Mouse (Mus musculus): ENCODE results near the gene Lin52. TPM values are rescaled to one million over a fixed set of nuclear protein-coding genes. Genes with fewer than 3 reads are reported as not detected.
"Not testable (repeated sequence)": the region's sequence is repeated elsewhere in the genome, so short reads cannot be mapped to it uniquely, and the experiment has no call there.

Lin52 gene
- polyA plus RNA-seq, 1 experiment from 2014 or later, result 29.7 TPM

- H3K4me2 ChIP-seq, result no peak overlapping the region
- H3K4me3 ChIP-seq (replicated peaks), result no peak overlapping the region
- no peaks in the 10 kb centered on the region for H3K9me3 ChIP-seq (replicated peaks)
- no peak for ATAC-seq (ENCODE audit: low FRiP score)
- H3K36me3 ChIP-seq, result no peaks in the 10 kb centered on the region
- no peak overlapping the region for H3K27ac ChIP-seq (replicated peaks)
- 59% methylated on average over 3 of the region's 3 CpGs for WGBS
- peaks cover 6% of the 10 kb centered on the region; the same call in 1 of the 2 replicates for H3K4me1 ChIP-seq
- no peak overlapping the region for H3K9ac ChIP-seq (replicated peaks)
- H3K27me3 ChIP-seq (replicated peaks), result peaks cover 13% of the 10 kb centered on the region
Observed at GRCm38 (mm10) chr12:84523728-84524127, 72.5 kb downstream of the Lin52 start.

GRCm38 (mm10) chr12:84524147-84525050 is 73.2 kb downstream of the Lin52 start:
- ATAC-seq (ENCODE audit: low FRiP score), result no peak
- H3K9me3 ChIP-seq (replicated peaks), result no peaks in the 10 kb centered on the region
- no peak overlapping the region for H3K4me2 ChIP-seq
- peaks cover 8% of the 10 kb centered on the region; the same call in 1 of the 2 replicates for H3K4me1 ChIP-seq
- H3K36me3 ChIP-seq, result no peaks in the 10 kb centered on the region
- H3K27ac ChIP-seq (replicated peaks), result no peak overlapping the region
- H3K27me3 ChIP-seq (replicated peaks), result peaks cover 18% of the 10 kb centered on the region
- H3K4me3 ChIP-seq (replicated peaks), result no peak overlapping the region
- WGBS, result 62% methylated on average over 11 of the region's 11 CpGs
- H3K9ac ChIP-seq (replicated peaks), result no peak overlapping the region

DNA sequence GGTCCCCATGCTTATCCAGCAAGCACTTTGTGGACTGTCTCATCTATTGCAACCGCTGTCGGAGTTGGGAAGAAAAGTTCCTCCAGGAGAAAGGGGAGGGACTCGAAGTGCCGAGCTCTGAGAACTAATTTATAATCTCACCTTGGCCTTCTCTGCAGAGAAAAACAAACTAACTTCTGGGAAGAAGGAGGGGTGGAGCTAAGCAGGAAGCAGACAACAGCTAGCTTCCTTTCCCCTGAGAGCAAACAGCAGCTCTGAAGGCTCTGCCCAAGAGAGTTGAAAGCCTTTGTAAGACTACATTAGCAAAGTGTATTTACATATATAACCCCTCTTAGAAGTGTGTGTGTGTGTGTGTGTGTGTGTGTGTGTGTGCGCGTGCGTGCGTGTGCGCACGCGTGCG is 74.2 kb downstream of the Lin52 start:
- H3K36me3 ChIP-seq, result no peaks in the 10 kb centered on the region; the same call in 1 of the 2 replicates
- H3K4me2 ChIP-seq, result no peak overlapping the region
- ATAC-seq (ENCODE audit: low FRiP score), result no peak
- H3K27me3 ChIP-seq (replicated peaks), result peaks cover 18% of the 10 kb centered on the region
- peaks cover 8% of the 10 kb centered on the region; the same call in 1 of the 2 replicates for H3K4me1 ChIP-seq
- no peak overlapping the region for H3K4me3 ChIP-seq (replicated peaks)
- H3K9me3 ChIP-seq (replicated peaks), result no peaks in the 10 kb centered on the region
- no peak overlapping the region for H3K9ac ChIP-seq (replicated peaks)
- H3K27ac ChIP-seq (replicated peaks), result no peak overlapping the region
- WGBS, result 84% methylated on average over 12 of the region's 12 CpGs

DNA sequence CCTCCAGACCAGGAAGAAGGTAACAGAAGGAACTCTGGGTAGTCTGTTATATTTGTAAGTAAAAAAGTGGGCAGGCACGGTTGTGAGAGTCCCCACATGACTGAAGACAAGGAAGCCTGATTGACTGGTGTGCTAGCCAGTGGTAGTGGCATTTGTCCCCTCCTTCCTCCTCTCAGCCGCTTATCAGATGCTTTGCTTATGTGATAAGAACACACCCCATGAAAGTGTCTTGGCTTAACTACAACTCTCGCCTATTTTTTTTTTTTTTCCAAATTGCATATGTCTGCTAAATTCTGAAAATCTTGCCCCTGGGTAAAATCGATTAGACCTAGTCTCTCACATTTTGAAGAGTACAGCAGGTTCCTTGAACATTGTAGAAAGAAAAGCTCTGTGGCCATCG is 79.2 kb downstream of the Lin52 start:
- Histone ChIP-seq H3K4me2 (no peak overlapping the region), H3K27me3 (replicated peaks) (peaks cover 30% of the 10 kb centered on the region), H3K27ac (replicated peaks) (no peak overlapping the region), H3K4me3 (replicated peaks) (no peak overlapping the region), H3K9me3 (replicated peaks) (no peaks in the 10 kb centered on the region), H3K36me3 (no peaks in the 10 kb centered on the region; the same call in 1 of the 2 replicates), H3K4me1 (peaks cover 27% of the 10 kb centered on the region), H3K9ac (replicated peaks) (no peak overlapping the region)
- ATAC-seq (ENCODE audit: low FRiP score), result no peak
- 95% methylated on average over 5 of the region's 5 CpGs for WGBS

DNA sequence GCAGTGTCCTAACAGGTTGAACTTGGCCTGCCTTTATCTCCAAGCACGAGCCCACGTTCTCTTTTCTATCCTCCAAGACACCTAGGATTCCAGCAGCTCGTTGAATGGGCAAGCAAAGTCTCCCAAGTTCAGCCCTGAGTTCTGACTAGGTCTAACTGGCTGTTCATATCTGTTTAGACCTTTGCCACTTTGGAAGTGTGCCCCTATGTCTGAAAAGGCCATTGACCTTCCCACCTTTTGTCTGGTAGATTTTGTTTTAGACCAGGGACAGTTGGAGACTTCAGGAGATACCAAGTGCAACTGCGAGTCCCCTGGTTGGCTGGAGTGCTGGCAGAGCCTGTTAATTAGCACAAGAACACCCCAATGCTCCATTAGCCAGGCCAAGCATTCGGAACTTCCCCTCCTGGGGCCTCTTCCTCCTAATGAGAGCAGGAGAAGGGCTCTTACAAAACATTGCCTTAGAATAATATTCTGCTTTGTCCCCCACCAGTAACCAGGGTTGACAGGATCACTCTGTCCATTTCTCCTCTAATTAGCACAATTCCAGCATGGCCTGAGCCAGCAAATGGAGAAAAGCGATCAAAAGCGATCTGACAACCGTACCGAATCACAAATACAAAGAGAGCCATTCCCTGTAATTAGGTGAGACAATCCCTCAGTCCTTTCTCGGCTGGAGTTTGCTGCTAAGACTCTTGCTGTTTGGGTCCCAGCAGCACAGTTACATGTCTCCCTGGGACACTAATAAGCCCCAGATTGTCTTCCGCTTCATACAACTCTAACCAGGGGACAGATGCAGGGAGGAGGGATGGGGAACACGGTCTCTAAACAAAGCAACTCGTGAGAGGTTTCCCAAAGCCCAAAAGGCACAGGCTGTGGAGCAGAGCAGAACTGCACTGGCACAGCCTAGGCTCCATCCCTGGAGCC is 80.9 kb downstream of the Lin52 start:
- Histone ChIP-seq H3K9me3 (replicated peaks) (no peaks in the 10 kb centered on the region), H3K36me3 (no peaks in the 10 kb centered on the region; the same call in 1 of the 2 replicates), H3K27ac (replicated peaks) (no peak overlapping the region), H3K4me2 (no peak overlapping the region), H3K9ac (replicated peaks) (no peak overlapping the region), H3K4me3 (replicated peaks) (no peak overlapping the region), H3K4me1 (peaks cover 22% of the 10 kb centered on the region), H3K27me3 (replicated peaks) (peaks cover 33% of the 10 kb centered on the region)
- ATAC-seq (ENCODE audit: low FRiP score), result peak; percentile 76
- 31% methylated on average over 13 of the region's 13 CpGs for WGBS

GRCm38 (mm10) chr12:84532830-84533199 is 81.6 kb downstream of the Lin52 start:
- H3K4me2 ChIP-seq, result no peak overlapping the region
- ATAC-seq (ENCODE audit: low FRiP score), result no peak
- H3K4me1 ChIP-seq, result peaks cover 22% of the 10 kb centered on the region
- no peak overlapping the region for H3K9ac ChIP-seq (replicated peaks)
- H3K27ac ChIP-seq (replicated peaks), result no peak overlapping the region
- H3K4me3 ChIP-seq (replicated peaks), result no peak overlapping the region
- H3K27me3 ChIP-seq (replicated peaks), result peaks cover 30% of the 10 kb centered on the region
- no peaks in the 10 kb centered on the region; the same call in 1 of the 2 replicates for H3K36me3 ChIP-seq
- no peaks in the 10 kb centered on the region for H3K9me3 ChIP-seq (replicated peaks)
- WGBS, result 70% methylated on average over 8 of the region's 8 CpGs

- Histone ChIP-seq H3K27me3 (replicated peaks) (peaks cover 32% of the 10 kb centered on the region), H3K36me3 (no peaks in the 10 kb centered on the region; the same call in 1 of the 2 replicates), H3K9me3 (replicated peaks) (no peaks in the 10 kb centered on the region), H3K9ac (replicated peaks) (no peak overlapping the region), H3K4me1 (peaks cover 21% of the 10 kb centered on the region), H3K4me3 (replicated peaks) (no peak overlapping the region), H3K27ac (replicated peaks) (no peak overlapping the region), H3K4me2 (no peak overlapping the region)
- 70% methylated on average over 7 of the region's 7 CpGs for WGBS
- no peak for ATAC-seq (ENCODE audit: low FRiP score)
Observed at GRCm38 (mm10) chr12:84533706-84534486, 82.7 kb downstream of the Lin52 start.

DNA sequence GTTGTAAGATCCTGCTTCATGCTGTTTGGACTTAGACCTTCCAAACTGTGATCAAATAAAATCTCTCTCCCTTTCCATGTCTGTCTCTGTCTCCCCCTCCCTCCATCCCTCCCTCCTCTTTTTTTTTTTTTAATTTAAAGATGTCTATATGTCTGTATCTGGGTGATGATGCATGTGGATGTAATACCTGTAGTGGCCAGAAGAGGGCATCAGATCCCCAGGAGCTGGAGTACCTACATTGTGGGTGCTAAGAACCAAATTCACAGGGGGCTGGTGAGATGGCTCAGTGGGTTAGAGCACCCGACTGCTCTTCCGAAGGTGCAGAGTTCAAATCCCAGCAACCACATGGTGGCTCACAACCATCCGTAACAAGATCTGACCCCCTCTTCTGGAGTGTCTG is 88.3 kb downstream of the Lin52 start:
- not testable (repeated sequence) for H3K27ac ChIP-seq (replicated peaks); H3K4me1 ChIP-seq; H3K4me2 ChIP-seq; H3K4me3 ChIP-seq (replicated peaks); ATAC-seq (ENCODE audit: low FRiP score); H3K9ac ChIP-seq (replicated peaks); H3K9me3 ChIP-seq (replicated peaks); H3K36me3 ChIP-seq
- H3K27me3 ChIP-seq (replicated peaks), result peaks cover 30% of the 10 kb centered on the region
- 92% methylated on average over 3 of the region's 3 CpGs for WGBS

DNA sequence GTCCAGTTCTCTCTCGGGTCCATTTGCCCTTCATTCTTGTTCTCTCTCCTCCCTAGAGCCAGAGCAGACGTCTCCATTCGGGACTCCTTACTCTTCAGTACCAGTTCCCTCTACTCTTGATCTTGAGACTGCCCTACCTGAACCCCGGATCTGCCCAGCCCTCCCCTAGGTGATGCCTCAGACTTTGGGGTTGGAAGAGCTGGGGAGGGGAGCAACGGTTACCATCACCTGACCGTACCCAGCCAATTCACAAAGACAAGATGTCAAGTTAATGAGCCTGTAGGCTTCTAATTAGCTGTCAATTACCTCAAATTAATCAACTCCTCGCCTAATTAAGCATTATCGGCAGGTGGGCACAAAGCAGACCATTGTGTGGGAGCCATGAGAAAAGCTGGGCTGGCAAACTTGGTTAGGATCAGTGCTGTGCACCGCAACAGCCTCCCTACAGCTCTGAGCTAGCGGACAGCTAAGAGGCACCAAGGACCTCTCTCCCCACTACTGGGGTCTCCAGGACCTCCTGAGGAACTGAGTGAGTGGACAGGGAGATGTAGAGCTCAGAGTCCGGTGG is 90.3 kb downstream of the Lin52 start:
- Histone ChIP-seq H3K4me1 (no peaks in the 10 kb centered on the region), H3K27me3 (replicated peaks) (peaks cover 14% of the 10 kb centered on the region), H3K4me3 (replicated peaks) (no peak overlapping the region), H3K9ac (replicated peaks) (no peak overlapping the region), H3K9me3 (replicated peaks) (no peaks in the 10 kb centered on the region), H3K4me2 (no peak overlapping the region), H3K27ac (replicated peaks) (no peak overlapping the region), H3K36me3 (no peaks in the 10 kb centered on the region)
- WGBS, result 60% methylated on average over 11 of the region's 11 CpGs
- ATAC-seq (ENCODE audit: low FRiP score), result no peak

DNA sequence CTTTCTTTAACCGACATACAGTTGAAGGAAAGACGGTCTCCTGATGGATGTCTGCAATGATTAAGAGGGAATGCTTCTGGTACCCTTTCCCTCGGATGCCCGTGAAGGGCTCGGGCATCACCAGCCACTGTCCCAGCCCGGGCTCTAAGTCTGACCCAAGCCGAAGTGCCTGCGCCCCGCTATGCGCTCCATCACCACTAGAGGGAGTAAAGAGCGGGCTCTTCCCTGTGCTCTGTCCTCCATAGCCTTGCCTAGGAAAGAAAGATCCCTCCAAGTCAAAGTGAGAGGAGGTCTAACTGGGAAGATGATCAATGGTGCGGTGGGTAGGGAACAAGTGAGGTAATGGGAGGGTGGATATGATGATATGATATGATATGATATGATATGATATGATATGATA is 94.8 kb downstream of the Lin52 start:
- no peak overlapping the region for H3K4me2 ChIP-seq
- no peaks in the 10 kb centered on the region for H3K36me3 ChIP-seq
- 0 out of 2 replicates have a peak, but pooled peaks have one; percentile 60 for ATAC-seq (ENCODE audit: low FRiP score)
- H3K4me3 ChIP-seq (replicated peaks), result no peak overlapping the region
- no peak overlapping the region for H3K27ac ChIP-seq (replicated peaks)
- WGBS, result 2% methylated on average over 12 of the region's 12 CpGs
- peaks cover 6% of the 10 kb centered on the region; the same call in 1 of the 2 replicates for H3K4me1 ChIP-seq
- H3K9ac ChIP-seq (replicated peaks), result no peak overlapping the region
- H3K27me3 ChIP-seq (replicated peaks), result peaks cover 6% of the 10 kb centered on the region
- H3K9me3 ChIP-seq (replicated peaks), result no peaks in the 10 kb centered on the region
